Mouse (Mus musculus): ENCODE data around the gene Pax5. TPM values are rescaled to one million over a fixed set of nuclear protein-coding genes. Genes with fewer than 3 reads are reported as not detected.

Pax5 gene
- polyA plus RNA-seq, 1 experiment from 2014 or later = 0.06 TPM

- WGBS (ENCODE audit: insufficient replicate concordance) = 57% methylated on average over 12 of the region's 12 CpGs
- Histone ChIP-seq H3K27me3 (replicated peaks) (no peaks in the 10 kb centered on the region), H3K36me3 (no peaks in the 10 kb centered on the region), H3K4me3 (no peak overlapping the region), H3K9ac (no peak overlapping the region), H3K9me3 (replicated peaks) (no peaks in the 10 kb centered on the region), H3K4me2 (no peak overlapping the region), H3K27ac (no peak overlapping the region), H3K4me1 (no peaks in the 10 kb centered on the region)
- ATAC-seq = no peak
These were observed 68.3 kb downstream of the Pax5 start for GRCm38 (mm10) chr4:44641831-44642587.

GRCm38 (mm10) chr4:44635618-44636017 lies 74.7 kb downstream of the Pax5 start:
- H3K9me3 ChIP-seq (replicated peaks) = no peaks in the 10 kb centered on the region
- H3K27ac ChIP-seq = no peak overlapping the region
- WGBS (ENCODE audit: insufficient replicate concordance) = 61% methylated on average over 3 of the region's 3 CpGs
- no peak for ATAC-seq
- H3K36me3 ChIP-seq = no peaks in the 10 kb centered on the region
- H3K27me3 ChIP-seq (replicated peaks) = no peaks in the 10 kb centered on the region
- H3K9ac ChIP-seq = no peak overlapping the region
- H3K4me3 ChIP-seq = no peak overlapping the region
- H3K4me2 ChIP-seq = no peak overlapping the region
- H3K4me1 ChIP-seq = no peaks in the 10 kb centered on the region

GRCm38 (mm10) chr4:44633694-44634524 lies 76.4 kb downstream of the Pax5 start:
- Histone ChIP-seq H3K27me3 (replicated peaks) (no peaks in the 10 kb centered on the region), H3K9me3 (replicated peaks) (no peaks in the 10 kb centered on the region), H3K4me2 (0 out of 2 replicates have a peak overlapping the region, but pooled peaks have one; percentile 14), H3K36me3 (no peaks in the 10 kb centered on the region), H3K4me1 (no peaks in the 10 kb centered on the region), H3K27ac (no peak overlapping the region), H3K9ac (no peak overlapping the region), H3K4me3 (no peak overlapping the region)
- ATAC-seq = no peak
- 27% methylated on average over 12 of the region's 12 CpGs for WGBS (ENCODE audit: insufficient replicate concordance)

GRCm38 (mm10) chr4:44630059-44630458 lies 80.2 kb downstream of the Pax5 start:
- Histone ChIP-seq H3K9me3 (replicated peaks) (no peaks in the 10 kb centered on the region), H3K4me2 (no peak overlapping the region), H3K4me3 (no peak overlapping the region), H3K9ac (no peak overlapping the region), H3K27ac (no peak overlapping the region), H3K27me3 (replicated peaks) (no peaks in the 10 kb centered on the region), H3K4me1 (no peaks in the 10 kb centered on the region), H3K36me3 (no peaks in the 10 kb centered on the region)
- no peak for ATAC-seq
- WGBS (ENCODE audit: insufficient replicate concordance) = 43% methylated on average over 6 of the region's 6 CpGs

- Histone ChIP-seq H3K27ac (no peak overlapping the region), H3K4me3 (no peak overlapping the region), H3K4me2 (no peak overlapping the region), H3K9ac (no peak overlapping the region), H3K4me1 (no peaks in the 10 kb centered on the region), H3K9me3 (replicated peaks) (no peaks in the 10 kb centered on the region), H3K36me3 (no peaks in the 10 kb centered on the region), H3K27me3 (replicated peaks) (no peaks in the 10 kb centered on the region)
- no peak for ATAC-seq
These were observed 82.4 kb downstream of the Pax5 start for GRCm38 (mm10) chr4:44627890-44628289.

GRCm38 (mm10) chr4:44625108-44625424 lies 85.2 kb downstream of the Pax5 start:
- 66% methylated on average over 6 of the region's 6 CpGs for WGBS (ENCODE audit: insufficient replicate concordance)
- no peak overlapping the region for H3K27ac ChIP-seq
- no peak for ATAC-seq
- H3K9ac ChIP-seq = no peak overlapping the region
- no peaks in the 10 kb centered on the region for H3K9me3 ChIP-seq (replicated peaks)
- no peaks in the 10 kb centered on the region for H3K4me1 ChIP-seq
- no peaks in the 10 kb centered on the region for H3K27me3 ChIP-seq (replicated peaks)
- no peak overlapping the region for H3K4me3 ChIP-seq
- H3K36me3 ChIP-seq = no peaks in the 10 kb centered on the region
- no peak overlapping the region for H3K4me2 ChIP-seq

GRCm38 (mm10) chr4:44624232-44625107 lies 85.8 kb downstream of the Pax5 start:
- H3K4me3 ChIP-seq = no peak overlapping the region
- ATAC-seq = no peak
- H3K27ac ChIP-seq = no peak overlapping the region
- no peaks in the 10 kb centered on the region for H3K4me1 ChIP-seq
- H3K9me3 ChIP-seq (replicated peaks) = no peaks in the 10 kb centered on the region
- no peak overlapping the region for H3K4me2 ChIP-seq
- no peaks in the 10 kb centered on the region for H3K27me3 ChIP-seq (replicated peaks)
- WGBS (ENCODE audit: insufficient replicate concordance) = 69% methylated on average over 12 of the region's 12 CpGs
- no peak overlapping the region for H3K9ac ChIP-seq
- no peaks in the 10 kb centered on the region for H3K36me3 ChIP-seq

- Histone ChIP-seq H3K27me3 (replicated peaks) (no peaks in the 10 kb centered on the region), H3K27ac (no peak overlapping the region), H3K36me3 (no peaks in the 10 kb centered on the region), H3K4me3 (no peak overlapping the region), H3K4me2 (no peak overlapping the region), H3K9ac (no peak overlapping the region), H3K4me1 (no peaks in the 10 kb centered on the region), H3K9me3 (replicated peaks) (no peaks in the 10 kb centered on the region)
- ATAC-seq = no peak
- 74% methylated on average over 5 of the region's 5 CpGs for WGBS (ENCODE audit: insufficient replicate concordance)
These were observed 86.9 kb downstream of the Pax5 start for GRCm38 (mm10) chr4:44623435-44623727.

- H3K4me1 ChIP-seq = no peaks in the 10 kb centered on the region
- 77% methylated on average over 17 of the region's 17 CpGs for WGBS (ENCODE audit: insufficient replicate concordance)
- no peak overlapping the region for H3K4me3 ChIP-seq
- no peak overlapping the region for H3K4me2 ChIP-seq
- no peaks in the 10 kb centered on the region for H3K9me3 ChIP-seq (replicated peaks)
- no peak for ATAC-seq
- H3K27me3 ChIP-seq (replicated peaks) = no peaks in the 10 kb centered on the region; the same call in 1 of the 2 replicates
- no peaks in the 10 kb centered on the region for H3K36me3 ChIP-seq
- no peak overlapping the region for H3K27ac ChIP-seq
- H3K9ac ChIP-seq = no peak overlapping the region
These were observed 87.4 kb downstream of the Pax5 start for GRCm38 (mm10) chr4:44622682-44623434.

GRCm38 (mm10) chr4:44620241-44620640 lies 90.0 kb downstream of the Pax5 start:
- no peaks in the 10 kb centered on the region for H3K4me1 ChIP-seq
- H3K9ac ChIP-seq = no peak overlapping the region
- no peak overlapping the region for H3K4me3 ChIP-seq
- H3K9me3 ChIP-seq (replicated peaks) = no peaks in the 10 kb centered on the region
- H3K27me3 ChIP-seq (replicated peaks) = no peaks in the 10 kb centered on the region; the same call in 1 of the 2 replicates
- 88% methylated on average over 5 of the region's 5 CpGs for WGBS (ENCODE audit: insufficient replicate concordance)
- no peaks in the 10 kb centered on the region for H3K36me3 ChIP-seq
- H3K4me2 ChIP-seq = no peak overlapping the region
- no peak for ATAC-seq
- no peak overlapping the region for H3K27ac ChIP-seq

GRCm38 (mm10) chr4:44614066-44614667 lies 96.1 kb downstream of the Pax5 start:
- Histone ChIP-seq H3K4me3 (no peak overlapping the region), H3K4me2 (no peak overlapping the region), H3K36me3 (no peaks in the 10 kb centered on the region), H3K4me1 (no peaks in the 10 kb centered on the region), H3K27ac (no peak overlapping the region), H3K9ac (no peak overlapping the region), H3K27me3 (replicated peaks) (no peaks in the 10 kb centered on the region; the same call in 1 of the 2 replicates), H3K9me3 (replicated peaks) (no peaks in the 10 kb centered on the region)
- ATAC-seq = no peak
- 65% methylated on average over 8 of the region's 8 CpGs for WGBS (ENCODE audit: insufficient replicate concordance)

Measured in liver, embryonic 12.5 days (tissue).